Mouse (Mus musculus) forebrain, embryonic 11.5 days (tissue): ENCODE measurements at regions not wholly inside any gene's neighbourhood (a gene's known extent, or its start where the extent isn't known, plus 50 kb on each side); places are given as distances from the start of the nearest gene placed in this dataset.
A peak's percentile ranks its signal among the peaks of the same experiment; 100 is the strongest.

ENCODE experiments used
- ATAC-seq: fragments of 200-750 bp; cut with Nextera tagmentation; replicated peaks from 2 replicates; pipeline ENCODE4 v1.8.0; 2017; ENCODE audit warnings: moderate TSS enrichment; ENCODE audit not compliant: low FRiP score
- DNase-seq: peaks from one replicate; pipeline ENCODE4 v3.0.0-alpha.2; 2017; ENCODE audit warnings: low spot score
- H3K27ac ChIP-seq: fragments of 300-500 bp; sonication (generic); 2 replicates; pipeline ENCODE4 v1.5.1; 2014; ENCODE audit warnings: low read depth, low read length
- H3K27me3 ChIP-seq: fragments of 300-500 bp; sonication (generic); 2 replicates; pipeline ENCODE4 v1.6.1; 2014; ENCODE audit warnings: mild to moderate bottlenecking, low read length, mixed read lengths; ENCODE audit not compliant: control insufficient read depth, insufficient read depth
- H3K36me3 ChIP-seq: fragments of 300-500 bp; sonication (generic); 2 replicates; pipeline ENCODE4 v1.6.1; 2014; ENCODE audit warnings: mild to moderate bottlenecking, low read length, moderate library complexity, mixed read lengths; ENCODE audit not compliant: control insufficient read depth, insufficient read depth
- H3K4me1 ChIP-seq: fragments of 300-500 bp; sonication (generic); replicated peaks from 2 replicates; pipeline ENCODE4 v1.6.1; 2014; ENCODE audit warnings: low read length, mixed read lengths; ENCODE audit not compliant: control insufficient read depth, insufficient read depth
- H3K4me2 ChIP-seq: fragments of 300-500 bp; sonication (generic); 2 replicates; pipeline ENCODE4 v1.6.1; 2014; ENCODE audit warnings: low read depth, mild to moderate bottlenecking, low read length, moderate library complexity, mixed read lengths; ENCODE audit not compliant: severe bottlenecking
- H3K4me3 ChIP-seq: fragments of 300-500 bp; sonication (generic); 2 replicates; pipeline ENCODE4 v1.5.1; 2014; ENCODE audit warnings: low read depth, low read length
- H3K9ac ChIP-seq: fragments of 300-500 bp; sonication (generic); 2 replicates; pipeline ENCODE4 v1.6.1; 2014; ENCODE audit warnings: low read length
- H3K9me3 ChIP-seq: fragments of 300-500 bp; sonication (generic); 2 replicates; pipeline ENCODE4 v1.6.1; 2016; ENCODE audit warnings: low read length, mixed read lengths; ENCODE audit not compliant: control insufficient read depth
- WGBS: fragments of 180-500 bp; shearing (Covaris S2); extraction: QIAGEN DNeasy Blood & Tissue Kit; methylation state at CpG from one replicate; pipeline ENCODE4 v1.1.7; 2014; 5-methylcytosine and 5-hydroxymethylcytosine counted together

DNA sequence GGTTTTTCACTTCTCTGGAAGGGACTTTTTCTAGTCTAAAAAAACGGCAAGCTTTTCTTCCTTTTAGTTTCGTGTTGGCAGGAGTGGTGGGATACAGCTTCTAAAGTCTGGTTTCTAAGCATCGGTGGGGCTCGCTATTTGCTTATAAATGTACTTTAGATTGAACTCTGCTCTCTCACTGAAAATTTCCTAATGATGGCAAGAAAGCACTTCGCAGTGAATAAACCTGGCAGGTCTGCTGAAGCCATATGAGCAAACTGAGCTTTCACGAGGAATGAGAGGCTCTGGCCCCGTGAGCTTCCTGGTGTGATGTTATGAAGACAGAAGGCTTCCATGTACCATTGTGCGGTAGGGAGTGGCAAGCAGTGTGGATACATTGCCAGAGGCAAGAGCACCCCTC, 380.0 kb upstream of the Smim15 start:
- WGBS, result 45% methylated on average over 8 of the region's 8 CpGs

DNA sequence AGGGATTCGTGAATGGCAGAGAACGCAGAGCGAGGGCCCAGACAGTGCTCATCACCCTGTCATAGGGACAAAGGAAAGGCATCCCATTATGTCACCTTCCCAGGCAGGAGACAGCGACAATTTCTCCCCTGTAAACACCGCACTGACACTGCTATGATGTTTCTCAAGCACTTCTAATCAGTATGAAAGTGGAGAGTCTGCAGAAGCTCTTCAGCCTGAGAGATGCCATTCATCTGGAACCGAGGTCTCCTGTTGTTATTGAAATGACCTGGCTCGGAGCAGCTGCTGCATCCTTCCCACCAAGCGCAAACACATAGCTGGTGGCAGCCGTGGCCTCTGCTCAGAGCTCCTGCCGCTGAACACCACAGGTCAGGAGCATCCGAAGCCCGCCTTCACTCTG, 380.5 kb upstream of the Smim15 start:
- no peak overlapping the region for H3K4me3 ChIP-seq
- no peak for DNase-seq
- no peaks in the 10 kb centered on the region for H3K27me3 ChIP-seq
- H3K9ac ChIP-seq, result peak overlapping the region; percentile 31; the same call in 1 of the 2 replicates
- H3K36me3 ChIP-seq, result no peaks in the 10 kb centered on the region
- 0 out of 2 replicates have a peak overlapping the region, but pooled peaks have one; percentile 3 for H3K4me2 ChIP-seq
- peak overlapping the region; percentile 1; the same call in 1 of the 2 replicates for H3K27ac ChIP-seq
- H3K4me1 ChIP-seq, result peaks cover 11% of the 10 kb centered on the region; the same call in 1 of the 2 replicates
- peak; percentile 21; the same call in 1 of the 2 replicates for ATAC-seq
- no peaks in the 10 kb centered on the region for H3K9me3 ChIP-seq
- 11% methylated on average over 12 of the region's 12 CpGs for WGBS

More for the DNA sequence above, 380.0 kb upstream of the Smim15 start:
- peak overlapping the region; percentile 1; the same call in 1 of the 2 replicates for H3K27ac ChIP-seq
- H3K36me3 ChIP-seq, result no peaks in the 10 kb centered on the region
- DNase-seq (no peak), ATAC-seq (no peak)
- no peaks in the 10 kb centered on the region for H3K9me3 ChIP-seq
- H3K4me1 ChIP-seq, result peaks cover 11% of the 10 kb centered on the region; the same call in 1 of the 2 replicates
- H3K9ac ChIP-seq, result peak overlapping the region; percentile 31; the same call in 1 of the 2 replicates
- no peaks in the 10 kb centered on the region for H3K27me3 ChIP-seq
- 0 out of 2 replicates have a peak overlapping the region, but pooled peaks have one; percentile 3 for H3K4me2 ChIP-seq
- H3K4me3 ChIP-seq, result no peak overlapping the region

DNA sequence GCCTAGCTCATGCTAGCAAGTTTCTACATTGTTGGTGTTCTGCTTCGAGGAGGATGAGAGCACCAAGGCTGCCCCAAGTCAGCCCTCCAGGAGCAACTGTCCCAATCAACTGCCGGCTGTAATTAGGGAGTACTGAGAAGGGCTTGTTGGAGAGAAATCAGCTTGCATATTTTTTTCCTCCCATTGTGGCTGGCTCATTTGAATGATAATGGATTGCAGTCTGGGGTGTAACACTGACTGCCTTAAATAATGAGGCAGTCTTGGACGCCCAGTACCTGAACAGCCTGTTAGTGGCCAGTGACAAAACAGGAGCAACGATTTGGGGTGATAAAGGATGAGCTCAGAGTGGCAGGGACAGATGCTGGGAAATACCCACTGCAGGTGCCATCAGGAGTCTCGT, 382.8 kb upstream of the Smim15 start:
- no peaks in the 10 kb centered on the region for H3K36me3 ChIP-seq
- peaks cover 11% of the 10 kb centered on the region; the same call in 1 of the 2 replicates for H3K4me1 ChIP-seq
- H3K27ac ChIP-seq, result peak overlapping the region; percentile 2; the same call in 1 of the 2 replicates
- H3K27me3 ChIP-seq, result no peaks in the 10 kb centered on the region
- WGBS, result 3% methylated on average over 5 of the region's 5 CpGs
- H3K4me3 ChIP-seq, result no peak overlapping the region
- no peak overlapping the region for H3K4me2 ChIP-seq
- H3K9ac ChIP-seq, result no peak overlapping the region
- DNase-seq (no peak), ATAC-seq (peak; percentile 79)
- H3K9me3 ChIP-seq, result no peaks in the 10 kb centered on the region

DNA sequence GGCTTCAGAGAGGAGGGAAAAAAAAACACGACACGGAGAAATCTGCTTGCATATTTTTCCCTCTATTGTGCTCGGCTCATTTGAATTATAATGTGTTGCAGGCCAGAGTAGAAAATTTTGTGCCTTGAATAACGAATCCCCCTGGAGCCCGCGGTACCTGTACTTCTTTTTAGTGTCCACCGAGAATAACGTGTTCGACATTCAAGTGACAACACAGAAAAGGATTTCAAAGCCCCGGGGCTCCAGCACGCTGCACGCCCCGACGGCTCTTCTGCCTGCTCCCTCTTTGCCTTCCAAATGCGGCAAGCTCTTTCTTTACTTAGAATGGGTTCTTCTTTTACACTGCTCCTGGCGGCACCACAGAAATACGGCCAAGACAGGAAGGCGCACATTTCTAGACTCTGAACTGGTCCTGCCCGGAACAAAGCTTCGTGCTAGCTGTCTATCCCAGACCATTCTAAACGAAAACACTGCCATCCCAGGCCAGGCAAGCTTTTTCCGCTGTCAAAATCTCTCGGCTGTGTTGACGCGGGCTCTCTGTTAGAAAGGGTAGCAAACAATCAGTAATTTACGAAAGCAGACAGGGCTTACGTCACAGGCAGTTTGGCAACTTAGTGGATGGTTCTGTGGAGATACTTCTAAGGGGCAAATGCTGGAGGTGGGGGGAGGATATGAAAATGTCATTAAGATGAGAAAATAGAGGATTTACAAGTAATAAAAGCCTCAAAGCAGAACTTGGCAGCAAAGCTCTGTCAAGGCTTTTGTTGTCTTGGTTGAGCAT, 398.2 kb upstream of the Smim15 start:
- no peaks in the 10 kb centered on the region for H3K9me3 ChIP-seq
- H3K9ac ChIP-seq, result peak overlapping the region; percentile 51
- peak overlapping the region; percentile 21; the same call in 1 of the 2 replicates for H3K27ac ChIP-seq
- DNase-seq, result peak; percentile 62
- H3K4me3 ChIP-seq, result peak overlapping the region; percentile 25
- peaks cover 11% of the 10 kb centered on the region; the same call in 1 of the 2 replicates for H3K4me1 ChIP-seq
- no peaks in the 10 kb centered on the region for H3K36me3 ChIP-seq
- H3K27me3 ChIP-seq, result peaks cover 3% of the 10 kb centered on the region; the same call in 1 of the 2 replicates
- peak overlapping the region; percentile 50 for H3K4me2 ChIP-seq
- ATAC-seq, result peak; percentile 57; the same call in 1 of the 2 replicates
- WGBS, result 2% methylated on average over 27 of the region's 27 CpGs

DNA sequence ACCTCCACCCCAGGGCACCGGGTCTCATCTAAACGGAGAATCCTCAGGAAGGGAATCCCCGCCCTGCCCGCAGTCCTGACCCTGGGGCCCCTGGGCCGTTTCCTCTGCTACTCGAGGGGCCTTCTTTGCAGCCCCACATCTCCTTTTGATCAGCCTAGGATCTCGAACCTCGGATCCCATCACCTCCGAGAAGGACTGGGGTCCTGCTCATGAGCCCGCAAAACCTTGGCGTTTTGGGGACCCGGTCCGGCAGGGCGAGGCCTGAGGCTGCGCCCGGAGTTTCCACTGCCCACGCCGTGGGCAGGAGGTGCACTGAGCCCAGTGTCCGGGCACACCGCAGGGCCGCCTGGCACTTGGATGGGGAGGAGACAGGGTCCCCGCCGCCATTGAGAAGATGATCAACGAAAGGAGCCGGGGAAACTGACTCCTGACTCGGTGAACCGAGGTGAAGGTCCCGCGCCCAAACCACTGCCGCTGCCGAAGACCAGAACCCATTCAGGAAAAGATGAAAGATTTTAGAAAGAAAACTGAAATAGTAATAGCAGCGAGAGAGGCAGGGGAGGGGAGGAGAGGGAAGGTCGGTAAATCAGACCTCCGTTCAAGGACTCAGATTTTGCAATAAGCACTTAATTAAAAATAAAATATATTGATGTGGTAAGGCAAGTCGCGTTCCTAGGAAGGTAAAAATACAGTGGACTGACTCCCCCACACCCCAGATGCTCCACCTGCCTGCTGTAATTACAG, 399.0 kb upstream of the Smim15 start:
- H3K9ac ChIP-seq, result peak overlapping the region; percentile 51
- no peak overlapping the region for H3K27ac ChIP-seq
- peak overlapping the region; percentile 50 for H3K4me2 ChIP-seq
- H3K27me3 ChIP-seq, result peaks cover 3% of the 10 kb centered on the region; the same call in 1 of the 2 replicates
- H3K36me3 ChIP-seq, result no peaks in the 10 kb centered on the region
- no peaks in the 10 kb centered on the region for H3K9me3 ChIP-seq
- H3K4me1 ChIP-seq, result peaks cover 11% of the 10 kb centered on the region; the same call in 1 of the 2 replicates
- 5% methylated on average over 36 of the region's 36 CpGs for WGBS
- H3K4me3 ChIP-seq, result peak overlapping the region; percentile 25
- ATAC-seq (peak; percentile 9; the same call in 1 of the 2 replicates), DNase-seq (peak; percentile 59)

DNA sequence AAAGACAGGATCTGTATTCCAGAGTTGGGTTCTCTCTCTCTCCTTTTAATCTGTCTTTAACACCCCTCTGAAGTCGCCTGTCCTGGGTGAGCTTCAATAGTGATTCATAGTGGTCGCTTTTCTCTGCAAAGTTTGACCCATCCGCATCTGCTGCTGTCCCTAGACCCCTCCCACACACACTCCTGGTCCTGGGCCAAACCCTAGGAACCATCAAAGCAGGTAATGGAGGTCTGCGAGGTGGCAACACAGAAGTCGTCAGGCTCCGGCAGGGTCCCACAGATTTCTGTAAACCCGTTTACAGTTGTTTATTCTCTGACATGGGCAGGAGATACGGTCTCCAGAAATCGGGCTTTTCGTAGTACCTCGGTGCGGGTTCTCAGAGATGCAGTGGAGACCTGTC, 399.5 kb upstream of the Smim15 start:
- Histone ChIP-seq H3K27ac (no peak overlapping the region), H3K36me3 (no peaks in the 10 kb centered on the region), H3K4me1 (peaks cover 8% of the 10 kb centered on the region; the same call in 1 of the 2 replicates), H3K9ac (no peak overlapping the region; the same call in 1 of the 2 replicates), H3K4me3 (peak overlapping the region; percentile 25; the same call in 1 of the 2 replicates), H3K27me3 (peaks cover 3% of the 10 kb centered on the region; the same call in 1 of the 2 replicates), H3K9me3 (no peaks in the 10 kb centered on the region), H3K4me2 (peak overlapping the region; percentile 50)
- WGBS, result 42% methylated on average over 12 of the region's 12 CpGs
- DNase-seq (no peak), ATAC-seq (0 out of 2 replicates have a peak, but pooled peaks have one; percentile 32)

DNA sequence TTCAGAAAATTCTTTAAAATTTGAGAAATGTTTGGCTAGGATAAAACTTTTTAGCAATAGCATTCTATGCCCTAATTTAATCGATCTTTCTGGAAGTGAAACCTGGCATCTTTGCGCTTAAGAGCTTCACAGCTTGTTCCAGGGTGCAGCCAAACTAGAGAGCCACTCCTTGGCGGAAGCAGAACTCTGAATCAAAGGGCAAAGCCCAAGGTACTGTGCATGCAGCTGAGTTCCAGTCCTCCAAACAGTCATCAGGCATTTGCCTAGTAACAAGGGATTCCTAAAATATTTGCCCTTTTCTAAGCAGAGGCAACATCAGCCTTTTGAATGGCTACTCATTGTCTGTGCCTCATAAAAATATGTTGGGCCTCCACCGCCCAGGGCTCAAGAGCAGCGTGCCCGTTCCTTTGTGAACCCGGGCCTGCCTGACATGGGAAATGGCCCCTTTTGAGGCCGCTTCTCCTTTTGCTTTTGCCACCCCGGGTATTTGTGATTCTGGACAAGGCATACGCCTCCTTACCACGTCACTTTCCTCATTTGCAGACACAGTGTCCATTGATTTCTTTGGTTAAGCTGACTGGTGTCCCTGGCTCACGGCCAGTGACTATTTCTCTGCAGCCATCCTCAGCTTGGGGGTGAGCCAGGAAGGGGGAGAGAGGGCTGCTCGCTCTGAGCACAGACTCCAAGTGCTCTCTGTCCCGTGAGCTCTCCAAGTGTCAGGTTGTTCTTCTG, 402.2 kb upstream of the Smim15 start:
- no peak overlapping the region for H3K4me2 ChIP-seq
- H3K27me3 ChIP-seq, result peaks cover 3% of the 10 kb centered on the region; the same call in 1 of the 2 replicates
- H3K4me3 ChIP-seq, result no peak overlapping the region
- peak; percentile 57 for ATAC-seq
- peaks cover 8% of the 10 kb centered on the region; the same call in 1 of the 2 replicates for H3K4me1 ChIP-seq
- H3K27ac ChIP-seq, result peak overlapping the region; percentile 7; the same call in 1 of the 2 replicates
- H3K36me3 ChIP-seq, result no peaks in the 10 kb centered on the region
- 44% methylated on average over 14 of the region's 14 CpGs for WGBS
- H3K9me3 ChIP-seq, result no peaks in the 10 kb centered on the region
- no peak overlapping the region for H3K9ac ChIP-seq
- DNase-seq, result no peak
